Mouse (Mus musculus): ENCODE measurements around the gene Trhr2.

- TF ChIP-seq POLR2A (IDR thresholded peaks at IDR 0.05; ENCODE audit: low read depth, low read length): no peak
- TF ChIP-seq CTCF (conservative IDR thresholded peaks at IDR 0.05; ENCODE audit: insufficient read depth, insufficient read length, low read depth, low read length): no peak
Measured at GRCm38 (mm10) chr8:122371706-122372105, 11.2 kb upstream of the Trhr2 start.
